Mouse (Mus musculus) left cerebral cortex, postnatal 4 days (tissue): ENCODE measurements at regions not wholly inside any gene's neighbourhood (a gene's known extent, or its start where the extent isn't known, plus 50 kb on each side); places are given as distances from the start of the nearest gene placed in this dataset.
"Not testable (repeated sequence)": the region's sequence is repeated elsewhere in the genome, so short reads cannot be mapped to it uniquely, and the experiment has no call there.

ENCODE experiments used
- DNase-seq: peaks from one replicate; pipeline ENCODE4 v3.0.0-alpha.2; 2022
- intact Hi-C: fragments of 180-260 bp; cut with DNase I; formaldehyde crosslinking; loops from one replicate; pipeline ENCODE4 v1.15.1; 2025

DNA sequence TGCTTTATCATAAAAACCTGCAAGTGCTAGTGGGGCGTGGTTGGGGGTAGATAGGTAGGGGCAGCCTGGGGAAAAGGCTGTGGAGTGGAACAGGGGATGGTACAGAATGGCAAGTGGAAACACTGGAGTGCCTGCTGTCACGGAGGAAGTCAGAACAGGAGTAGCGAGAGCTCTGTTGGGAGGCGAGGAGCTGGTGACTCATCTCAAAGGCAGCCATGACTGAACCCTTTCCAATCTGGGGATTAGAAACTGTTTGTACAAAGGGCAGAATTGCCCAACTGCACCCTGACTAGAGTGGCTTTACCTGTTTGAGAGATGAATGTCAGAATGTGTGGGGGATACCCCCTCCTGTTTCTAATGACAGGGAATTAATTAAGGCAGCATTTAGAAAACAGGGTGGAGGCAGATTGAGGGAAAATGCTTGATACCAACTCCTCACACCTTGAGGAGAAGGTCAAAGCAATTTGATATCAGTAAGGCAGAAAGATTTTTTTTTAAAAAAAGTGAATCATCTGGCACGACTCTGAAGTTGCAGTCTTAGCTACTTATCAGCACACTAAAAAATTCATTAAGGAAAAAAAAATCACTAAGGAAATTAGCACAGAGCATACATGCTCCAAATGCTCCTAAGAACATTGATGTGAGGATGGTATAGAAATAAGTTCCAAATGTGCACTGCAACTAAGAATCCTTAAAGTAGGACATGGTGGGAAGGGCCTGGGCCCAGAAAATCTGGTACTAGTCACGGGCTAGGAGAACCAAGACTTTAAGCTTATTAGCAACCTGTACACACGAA lies 54.7 kb upstream of the Usp25 start:
- intact Hi-C loops, result no loop called here

DNA sequence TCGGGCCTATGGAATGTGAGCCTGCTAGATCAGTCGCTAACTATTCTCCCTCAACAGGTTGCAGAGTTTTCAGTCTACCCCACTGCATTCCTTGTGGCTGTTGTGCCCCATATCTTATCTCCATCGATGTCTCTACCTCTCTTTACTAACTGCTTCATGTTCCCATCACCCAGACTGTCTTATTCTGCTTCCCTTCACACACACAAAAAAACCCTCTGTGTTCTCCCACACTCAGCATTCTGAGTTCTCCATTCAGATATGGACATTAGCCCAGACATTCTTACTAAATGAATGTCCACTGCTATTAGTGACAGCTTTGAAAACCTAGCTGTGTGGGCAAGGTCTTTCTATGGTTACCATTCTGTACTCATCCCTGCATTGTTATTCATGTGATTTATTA lies 56.0 kb upstream of the Usp25 start:
- intact Hi-C loops, result no loop called here
- no peak for DNase-seq

More for the DNA sequence above, 54.7 kb upstream of the Usp25 start:
- no peak for DNase-seq

DNA sequence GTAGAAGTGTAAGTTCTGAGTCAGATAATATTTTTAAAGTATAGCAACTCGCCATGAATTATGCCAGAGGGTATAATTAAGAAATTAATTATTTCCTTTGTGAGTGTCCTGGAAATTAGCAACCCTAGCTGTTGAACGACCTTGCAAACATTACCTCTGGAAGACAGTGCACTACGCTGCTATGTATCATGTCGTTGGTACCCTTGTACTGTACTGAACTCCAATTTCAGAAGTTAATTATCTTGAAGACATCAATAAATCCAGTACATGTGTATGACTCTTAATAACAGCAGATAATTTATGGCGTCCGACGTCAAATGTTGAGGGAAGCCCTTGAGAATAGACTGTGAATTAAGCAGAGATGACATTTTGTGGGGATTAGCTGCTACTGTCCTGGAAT lies 56.4 kb upstream of the Usp25 start:
- no peak for DNase-seq
- intact Hi-C loops, result no loop called here

DNA sequence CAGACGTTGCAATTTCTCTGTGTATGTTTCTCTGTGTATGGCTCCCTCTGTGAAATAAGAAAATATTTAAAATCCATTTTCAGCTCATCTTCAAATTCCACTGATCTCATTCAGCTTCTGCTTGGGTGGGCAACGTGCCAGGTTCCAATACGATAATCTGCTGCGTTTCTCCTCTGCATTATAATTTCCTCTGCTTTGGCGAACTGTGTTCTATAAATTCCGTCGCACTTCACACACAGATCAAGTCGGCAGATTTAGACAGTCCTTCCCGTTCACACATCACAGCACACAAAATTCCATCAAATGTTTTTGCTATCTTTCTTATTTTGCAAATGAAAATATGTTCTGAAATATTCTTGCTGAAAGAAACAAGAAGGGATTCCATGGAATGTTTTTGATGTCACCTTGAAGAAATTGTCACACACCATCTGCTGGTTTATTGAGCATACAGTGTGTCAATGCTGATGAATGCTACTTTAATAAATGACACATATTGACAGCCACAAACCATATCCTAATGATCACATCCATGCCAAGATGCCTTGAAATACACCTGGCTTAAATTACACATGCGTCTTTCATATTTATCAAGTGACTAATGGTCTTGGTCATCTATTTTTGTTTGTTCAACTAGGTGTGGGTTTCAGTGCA lies 62.5 kb upstream of the Usp25 start:
- intact Hi-C loops, result no loop called here

DNA sequence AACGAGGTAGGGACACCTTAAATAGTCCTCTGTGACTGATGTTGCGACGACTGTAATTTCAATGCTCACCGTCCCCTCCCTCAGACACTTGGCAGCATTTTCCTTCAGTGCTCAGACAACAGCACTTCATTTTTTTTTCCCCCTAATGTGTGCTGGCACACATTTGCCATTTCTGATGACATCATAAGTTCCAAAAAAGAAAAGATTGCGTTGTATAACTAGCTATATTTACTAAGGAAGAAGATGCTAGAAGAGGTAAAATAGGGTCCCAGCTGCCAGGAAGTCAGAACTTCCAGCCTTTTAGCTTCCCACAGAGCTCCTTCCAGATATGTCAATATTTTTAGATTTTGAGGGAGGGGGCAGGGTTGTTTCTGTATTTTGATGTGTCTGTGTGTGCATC lies 66.5 kb upstream of the Usp25 start:
- DNase-seq, result no peak
- intact Hi-C loops, result no loop called here

More for the DNA sequence above, 62.5 kb upstream of the Usp25 start:
- peak; percentile 29 for DNase-seq

DNA sequence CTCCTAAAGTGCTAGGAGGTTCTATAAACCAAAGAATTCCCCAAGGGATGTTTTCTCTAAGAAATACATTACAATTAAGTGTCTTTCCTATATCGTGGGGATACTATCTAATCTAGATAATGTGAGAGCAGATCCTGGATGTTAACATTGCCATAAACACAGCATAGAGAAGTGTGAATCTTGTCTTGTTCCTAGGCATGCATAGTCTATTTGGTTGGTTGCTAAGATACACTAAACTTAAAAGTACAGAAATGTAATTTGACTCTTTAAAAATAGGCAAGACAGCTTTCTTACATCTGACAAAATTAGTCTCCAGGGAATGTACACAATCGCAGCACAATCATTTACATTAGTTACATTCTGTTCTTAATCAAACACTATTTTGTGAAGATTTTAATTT lies 75.4 kb upstream of the Usp25 start:
- intact Hi-C loops, result no loop called here
- DNase-seq, result no peak

DNA sequence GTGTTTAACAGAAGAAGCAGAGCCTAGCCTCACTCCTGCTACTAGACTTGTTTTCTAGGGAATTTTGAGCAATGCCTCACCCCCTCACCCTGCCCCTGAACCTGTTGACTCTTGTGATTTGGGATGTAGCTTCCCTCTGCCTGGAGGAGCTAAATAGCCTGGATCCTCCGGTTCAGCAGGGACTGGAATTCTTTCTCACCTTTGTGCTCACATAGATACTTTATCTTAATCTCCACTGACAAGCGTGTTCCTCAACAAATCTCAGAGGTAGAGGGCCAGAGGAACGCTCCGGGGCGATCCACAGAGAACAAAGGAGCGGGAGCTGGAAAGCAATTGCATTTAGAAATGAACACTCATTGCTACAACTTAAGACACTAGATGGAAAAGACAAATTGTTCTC lies 85.6 kb upstream of the Usp25 start:
- DNase-seq, result no peak
- intact Hi-C loops, result no loop called here

DNA sequence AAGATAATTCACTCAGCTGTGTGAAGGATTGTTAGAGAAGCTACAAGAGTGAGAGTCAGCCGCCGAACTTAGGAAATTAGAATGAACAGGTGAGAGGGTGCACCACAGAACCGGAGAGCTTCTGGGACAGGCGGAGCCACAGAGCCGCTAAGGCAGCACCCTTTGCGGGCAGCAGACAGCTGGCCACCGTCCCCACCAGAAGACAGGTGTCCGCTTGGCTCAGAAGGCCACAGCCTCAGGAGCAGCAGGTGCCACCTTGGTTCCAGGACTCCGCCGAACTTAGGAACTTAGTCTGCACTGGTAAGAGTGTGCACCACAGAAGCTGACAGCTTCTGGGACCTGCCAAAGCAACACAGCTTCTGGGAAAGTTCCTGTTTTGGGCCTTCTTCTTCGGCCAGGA lies 93.4 kb upstream of the Usp25 start:
- DNase-seq, intact Hi-C loops: not testable (repeated sequence)

DNA sequence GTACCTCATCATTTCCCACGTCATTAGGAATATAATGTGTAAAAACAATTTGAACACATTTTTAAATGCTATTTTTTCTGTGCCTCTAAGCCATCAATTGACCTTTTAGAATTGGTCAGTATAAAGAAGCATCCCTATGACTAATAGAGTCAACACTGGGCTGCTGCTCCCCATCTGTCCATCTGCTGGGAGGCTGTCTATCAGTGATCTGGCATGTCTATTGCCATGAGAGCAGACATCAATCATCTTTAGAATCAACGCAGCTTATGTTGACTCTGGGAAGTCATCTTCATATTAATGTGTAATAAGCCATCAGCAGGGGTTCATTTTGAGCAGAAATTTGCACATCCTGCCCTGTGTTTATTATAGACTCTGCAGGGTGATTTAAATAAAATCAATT lies 94.9 kb upstream of the Usp25 start:
- intact Hi-C loops, result no loop called here
- DNase-seq, result no peak

DNA sequence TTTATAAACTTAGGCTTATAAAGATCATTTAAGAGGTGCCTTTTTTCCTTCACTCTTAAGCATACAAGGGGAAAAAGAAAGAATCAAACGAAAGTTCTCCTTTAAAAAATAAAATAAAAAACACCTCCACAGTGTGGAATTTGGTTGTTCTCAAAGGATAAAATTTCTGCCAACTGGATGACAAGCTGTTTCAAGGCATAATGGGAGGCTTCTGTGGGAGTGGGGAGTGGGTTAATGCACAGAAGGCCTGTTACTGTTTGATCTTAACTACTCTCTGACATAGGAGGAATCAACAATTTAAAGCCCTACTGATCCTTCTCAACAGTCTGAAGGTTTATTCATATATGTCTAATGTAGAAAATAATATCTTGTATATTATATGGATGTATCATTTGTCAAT lies 99.2 kb upstream of the Usp25 start:
- intact Hi-C loops, result no loop called here

DNA sequence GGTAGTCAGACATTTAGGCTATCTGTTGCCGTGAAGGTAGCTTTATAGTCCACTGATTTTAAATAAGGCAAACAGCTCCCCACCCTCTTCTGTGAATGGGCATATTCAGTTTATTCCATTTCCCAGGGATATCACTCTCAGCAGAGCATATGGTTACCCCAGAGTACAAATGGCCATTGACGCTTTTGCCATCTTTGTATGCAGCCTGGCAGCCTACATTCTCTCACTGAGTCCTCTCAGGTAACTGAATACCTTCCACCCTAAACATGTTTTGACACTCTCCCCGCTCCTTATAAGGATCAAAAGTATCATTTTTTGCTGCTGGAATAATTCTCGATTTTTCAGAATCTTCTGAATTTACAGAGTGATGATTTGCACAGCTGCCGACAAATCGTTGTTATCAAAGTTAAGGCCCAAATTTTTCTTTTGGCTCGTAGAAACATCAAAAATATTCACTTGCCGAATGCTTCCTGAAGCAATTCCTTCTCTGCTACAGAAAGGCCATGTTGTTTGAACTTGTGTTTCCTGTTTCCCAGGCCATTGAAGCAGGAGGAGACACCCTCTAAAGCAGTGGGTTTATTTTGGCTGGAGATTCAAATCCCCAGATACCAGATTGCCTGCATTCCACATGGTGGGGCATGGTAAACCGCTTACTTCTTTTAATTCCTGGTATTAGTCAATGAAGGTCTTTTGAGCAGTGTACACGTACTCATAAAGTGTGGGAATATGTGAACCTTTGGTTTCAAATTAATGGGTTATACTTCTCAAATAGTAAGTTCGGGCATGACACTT lies 108.1 kb upstream of the Usp25 start:
- no peak for DNase-seq
- intact Hi-C loops, result loop anchor here (10.0 kb wide), 1 partner anchor 109 kb away; the partner anchor contains the start of gene Usp25

More for the DNA sequence above, 99.2 kb upstream of the Usp25 start:
- no peak for DNase-seq

DNA sequence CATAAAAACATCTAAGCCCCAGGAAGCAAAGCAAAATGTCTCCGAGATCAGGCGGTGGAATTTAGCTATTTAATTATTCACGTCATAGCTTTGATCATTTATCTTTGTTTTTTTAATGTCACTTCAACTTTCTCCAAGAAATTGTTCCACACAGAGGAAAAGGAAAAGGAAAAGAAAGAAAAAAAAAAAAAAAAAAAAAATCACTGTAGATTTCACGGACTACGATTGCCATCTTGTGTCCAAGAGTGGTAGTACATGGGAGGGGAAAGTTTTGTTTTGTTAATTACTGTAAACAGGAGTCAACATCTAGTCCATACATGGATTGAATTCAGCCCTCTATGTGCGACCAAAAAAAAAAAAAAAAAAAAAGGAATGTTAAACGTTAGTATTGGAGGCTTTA lies 114.4 kb upstream of the Usp25 start:
- peak; percentile 5 for DNase-seq
- intact Hi-C loops, result loop anchor here (5.0 to 10.0 kb wide), 3 partner anchors 1124 to 1274 kb away; no protein-coding TSS in a partner anchor

DNA sequence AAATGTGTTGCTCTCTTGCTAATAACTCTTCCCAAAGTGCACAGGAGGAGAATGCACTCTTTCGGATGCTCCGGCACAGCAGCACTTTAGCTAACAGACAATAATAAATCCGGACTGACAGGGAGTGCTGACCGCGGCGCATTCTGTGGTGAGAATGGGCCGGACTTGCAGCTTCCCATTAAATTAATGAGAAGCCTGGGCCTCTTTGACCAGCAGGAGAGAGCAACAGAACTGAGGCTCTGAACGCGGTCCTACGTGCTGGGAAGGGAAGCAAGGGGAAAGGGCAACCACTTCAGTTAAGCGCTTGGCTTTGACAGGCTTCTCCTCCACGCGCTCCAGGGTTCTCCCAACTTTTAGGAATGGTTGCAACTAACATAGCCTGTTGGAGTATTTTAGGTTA lies 117.2 kb upstream of the Usp25 start:
- DNase-seq, result peak; percentile 6
- intact Hi-C loops, result loop anchor here (5.0 to 10.0 kb wide), 3 partner anchors 1122 to 1272 kb away; no protein-coding TSS in a partner anchor

DNA sequence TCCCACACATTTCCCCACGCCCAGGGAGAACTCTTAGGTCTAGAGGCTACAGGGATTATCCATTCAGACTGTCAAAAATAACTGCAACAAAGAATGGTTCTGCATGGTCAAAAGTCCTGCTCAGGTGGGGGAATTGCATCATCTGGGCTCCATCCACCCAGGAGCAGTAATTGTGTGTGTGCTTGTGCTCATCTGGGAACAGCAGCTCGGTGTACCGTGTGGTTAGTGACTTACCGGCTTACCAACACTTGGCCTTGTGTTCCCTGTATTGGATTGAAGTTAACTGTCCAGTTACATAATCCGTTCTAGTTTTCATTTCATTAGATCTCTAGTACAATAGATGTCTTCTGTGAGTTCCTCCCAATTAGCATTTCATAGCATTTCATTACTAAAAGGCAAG lies 117.7 kb upstream of the Usp25 start:
- no peak for DNase-seq
- intact Hi-C loops, result loop anchor here (5.0 to 10.0 kb wide), 3 partner anchors 1121 to 1271 kb away; no protein-coding TSS in a partner anchor

DNA sequence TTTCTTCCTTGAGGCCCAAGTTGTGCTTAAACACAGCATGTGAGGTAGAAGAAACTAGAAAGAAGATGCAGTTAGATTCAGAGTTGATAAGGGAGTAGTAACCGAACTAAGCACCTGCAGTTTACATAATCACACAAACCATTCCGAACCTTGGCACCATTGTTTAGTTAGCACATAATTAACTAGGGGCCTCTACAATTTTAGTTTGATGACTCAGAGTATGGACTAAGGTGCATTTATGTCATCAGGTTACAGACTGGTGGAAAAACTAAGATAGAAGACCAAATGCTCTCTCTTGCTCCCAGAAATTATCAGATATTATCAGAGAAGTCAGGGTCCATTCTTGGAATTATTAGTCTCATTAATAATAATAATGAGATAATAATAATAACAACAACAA lies 134.9 kb upstream of the Usp25 start:
- intact Hi-C loops, result no loop called here
- DNase-seq, result no peak

DNA sequence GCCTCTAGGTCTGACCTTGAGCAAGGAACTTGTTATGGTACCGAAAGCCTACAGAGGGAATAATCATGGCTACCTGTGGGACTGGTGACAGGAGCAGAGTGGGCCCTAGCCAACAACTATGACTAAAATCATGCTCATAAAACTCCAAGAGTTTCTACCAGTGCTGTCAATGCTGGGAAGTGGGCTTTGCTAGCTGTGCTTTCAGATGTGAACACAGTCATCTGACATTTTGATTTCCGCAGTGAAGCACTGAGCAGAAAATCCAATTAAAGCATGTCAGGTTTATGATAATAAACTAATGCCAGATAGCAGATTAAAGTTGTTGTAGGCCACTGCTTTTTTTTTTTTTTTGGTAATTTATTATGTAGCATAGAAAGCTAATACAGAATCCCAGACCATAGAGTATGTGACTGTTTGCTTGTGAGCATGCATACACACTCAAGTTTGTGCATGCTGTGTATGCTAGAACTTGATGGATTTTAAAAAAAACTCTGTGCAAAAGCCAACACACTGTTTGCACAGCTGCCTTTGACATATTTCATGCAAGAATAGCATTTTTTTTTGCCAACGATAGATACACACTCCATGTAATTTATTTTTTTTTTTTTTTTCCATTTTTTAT lies 138.0 kb upstream of the Usp25 start:
- DNase-seq, result no peak
- intact Hi-C loops, result no loop called here

DNA sequence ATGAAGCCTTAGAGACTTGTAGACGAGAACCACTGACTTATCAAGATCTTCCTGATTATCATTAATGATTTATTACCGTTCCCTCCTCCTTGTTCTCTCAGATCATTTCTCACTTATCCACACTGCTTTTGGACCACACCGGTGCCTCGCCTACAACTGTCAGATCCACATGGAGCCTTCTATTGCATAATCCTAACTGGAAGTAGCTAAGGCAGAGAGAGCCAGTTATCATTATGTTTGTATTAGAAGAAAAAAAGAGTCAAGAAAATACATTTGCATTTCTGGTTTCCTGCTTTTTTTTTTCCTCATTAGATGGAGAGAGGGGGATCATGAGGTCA lies 147.1 kb upstream of the Usp25 start:
- intact Hi-C loops, result loop anchor here (5.0 to 10.0 kb wide), 2 partner anchors 494 to 662 kb away; partner anchors contain the start of gene Nrip1
- no peak for DNase-seq

DNA sequence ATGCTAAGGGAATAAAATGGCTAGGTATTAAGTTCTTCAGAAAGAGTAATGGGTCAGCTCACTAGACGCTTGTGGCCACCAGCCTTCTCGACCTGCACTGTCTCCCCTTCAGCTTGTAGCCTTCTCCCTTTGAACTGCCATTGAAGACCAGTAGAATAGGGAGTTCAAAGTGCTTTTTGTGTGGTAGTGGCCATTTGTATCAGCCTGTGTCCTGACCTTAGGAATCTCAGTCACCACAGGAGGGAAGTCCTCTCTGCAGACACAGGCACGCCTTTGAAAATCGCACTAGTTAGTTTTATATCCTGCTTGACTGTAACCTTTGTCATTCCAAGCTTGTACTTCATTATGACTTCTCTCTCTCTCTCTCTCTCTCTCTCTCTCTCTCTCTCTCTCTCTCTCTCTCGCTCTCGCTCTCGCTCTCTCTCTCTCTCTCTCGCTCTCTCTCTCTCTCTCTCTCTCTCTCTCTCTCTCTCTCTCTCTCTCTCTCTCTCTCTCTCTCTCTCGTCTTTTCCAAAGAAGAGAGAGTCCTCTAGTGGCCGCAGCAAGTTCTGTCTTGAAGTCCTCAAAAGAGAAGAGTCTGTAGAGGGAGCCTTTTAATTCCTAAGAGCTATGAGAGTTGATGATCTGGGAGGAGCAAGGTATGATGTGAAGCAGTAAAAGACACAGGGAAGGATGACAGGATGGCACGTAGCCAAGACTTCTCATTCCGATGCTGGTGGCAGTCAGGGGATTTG lies 147.6 kb upstream of the Usp25 start:
- peak; percentile 49 for DNase-seq
- intact Hi-C loops, result loop anchor here (5.0 to 10.0 kb wide), 2 partner anchors 494 to 661 kb away; partner anchors contain the start of gene Nrip1

DNA sequence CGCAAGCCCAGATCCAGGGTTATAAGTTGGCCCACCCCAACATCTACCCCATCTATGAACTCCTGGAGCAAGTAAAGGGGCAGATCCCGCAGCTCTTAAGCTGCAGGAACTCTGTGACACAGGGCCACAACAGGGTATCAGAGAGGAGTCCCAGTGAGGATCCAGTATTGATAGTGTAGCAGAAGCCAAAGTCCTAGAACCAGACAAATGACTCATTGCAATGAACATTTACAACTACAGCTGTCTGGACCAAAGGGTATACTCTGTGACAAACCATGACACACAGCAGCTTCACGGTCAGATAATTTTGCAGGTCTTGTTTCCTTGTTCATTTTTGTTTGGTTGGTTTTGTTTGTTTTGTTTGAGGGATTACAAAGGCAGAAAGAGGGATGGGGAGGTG lies 149.1 kb upstream of the Usp25 start:
- intact Hi-C loops, result loop anchor here (10.0 kb wide), 1 partner anchor 660 kb away; no protein-coding TSS in a partner anchor
- no peak for DNase-seq

DNA sequence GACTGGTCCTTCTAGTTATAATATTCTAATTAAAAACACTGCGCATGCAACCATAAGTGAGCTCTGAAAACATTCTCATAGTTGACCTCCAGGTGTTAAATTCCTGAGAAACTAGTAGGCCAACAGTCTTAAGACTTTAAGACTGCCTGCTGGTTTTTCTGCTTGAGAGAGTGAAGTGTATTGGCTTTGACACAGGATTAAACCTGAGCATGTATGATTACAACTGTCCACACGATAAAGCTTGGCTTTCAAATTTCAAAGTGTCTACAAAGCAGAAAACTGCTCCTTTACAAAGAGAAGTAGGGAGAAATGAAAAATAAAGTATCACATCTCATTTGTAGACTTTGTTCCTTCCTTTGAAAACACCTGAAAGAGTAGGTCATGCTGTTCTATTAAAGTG lies 157.7 kb upstream of the Usp25 start:
- no peak for DNase-seq
- intact Hi-C loops, result no loop called here
